Mouse (Mus musculus): ENCODE results near the gene Oxct2a. TPM values are rescaled to one million over a fixed set of nuclear protein-coding genes. Genes with fewer than 3 reads are reported as not detected.
A peak's percentile ranks its signal among the peaks of the same experiment; 100 is the strongest.
"Not testable (repeated sequence)": the region's sequence is repeated elsewhere in the genome, so short reads cannot be mapped to it uniquely, and the experiment has no call there.

Gene Oxct2a
- total RNA-seq, 2 experiments from 2014 or later, result not detected

DNA sequence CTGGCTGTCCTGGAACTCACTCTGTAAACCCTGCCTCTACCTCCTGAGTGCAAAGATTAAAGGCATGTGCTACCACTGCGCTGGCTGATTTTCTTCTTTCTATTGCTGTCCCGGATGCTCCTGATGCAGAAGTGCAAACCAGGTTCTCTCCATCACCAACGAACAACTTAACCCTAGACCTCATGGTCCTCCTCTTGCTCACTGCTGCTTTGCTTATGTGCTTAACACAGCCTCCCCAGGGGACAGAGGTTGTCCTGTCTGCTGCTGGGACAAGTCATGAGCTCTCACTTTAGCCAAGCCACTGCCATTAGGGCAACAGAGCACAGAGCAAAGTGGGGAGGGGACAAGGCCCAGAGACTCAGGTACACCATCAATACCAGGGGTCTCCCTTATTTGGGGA lies 8.9 kb downstream of the Oxct2a start:
- no peak for ATAC-seq (replicated peaks; ENCODE audit: poor library complexity)

DNA sequence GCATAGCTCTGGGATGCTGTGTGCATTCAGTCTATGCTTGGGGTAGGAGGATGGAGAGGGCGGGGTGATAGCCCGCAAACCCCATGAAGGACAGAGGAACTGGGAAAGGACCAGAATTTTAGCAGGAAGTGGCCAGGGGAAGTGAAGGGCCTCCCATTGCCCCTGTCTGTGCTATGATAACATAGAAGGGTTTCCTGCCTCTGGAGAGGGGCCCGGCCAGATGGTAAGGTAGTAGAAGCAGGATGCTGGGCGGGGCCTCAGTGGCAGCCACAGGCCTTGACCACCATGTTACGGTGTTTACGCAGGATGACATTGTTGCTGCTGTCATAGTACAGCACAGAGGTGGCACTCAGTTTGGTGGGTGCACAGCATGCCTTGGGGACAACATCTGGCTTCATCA lies 10.4 kb downstream of the Oxct2a start:
- ATAC-seq (replicated peaks; ENCODE audit: poor library complexity), result peak; percentile 83

DNA sequence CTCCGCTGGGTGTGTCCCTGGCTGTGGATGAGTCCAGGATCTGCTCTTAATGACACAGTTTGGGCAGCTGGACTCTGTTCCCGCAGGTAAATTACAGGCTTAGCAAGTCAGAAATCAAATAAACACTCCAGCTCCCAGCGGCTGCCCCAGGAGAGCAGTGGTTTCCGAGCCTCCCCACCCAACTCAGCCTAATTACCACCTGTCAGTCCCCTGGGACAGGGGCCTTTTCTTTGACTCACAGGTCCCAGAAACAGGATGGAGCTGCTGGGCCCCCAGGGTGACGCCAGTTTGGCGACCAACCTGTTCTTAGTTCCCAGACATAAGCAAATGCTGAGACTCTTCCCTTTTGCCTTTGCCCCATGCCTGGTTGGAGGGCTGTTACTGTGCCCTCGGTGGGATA lies 11.6 kb downstream of the Oxct2a start:
- no peak for ATAC-seq (replicated peaks; ENCODE audit: poor library complexity)

DNA sequence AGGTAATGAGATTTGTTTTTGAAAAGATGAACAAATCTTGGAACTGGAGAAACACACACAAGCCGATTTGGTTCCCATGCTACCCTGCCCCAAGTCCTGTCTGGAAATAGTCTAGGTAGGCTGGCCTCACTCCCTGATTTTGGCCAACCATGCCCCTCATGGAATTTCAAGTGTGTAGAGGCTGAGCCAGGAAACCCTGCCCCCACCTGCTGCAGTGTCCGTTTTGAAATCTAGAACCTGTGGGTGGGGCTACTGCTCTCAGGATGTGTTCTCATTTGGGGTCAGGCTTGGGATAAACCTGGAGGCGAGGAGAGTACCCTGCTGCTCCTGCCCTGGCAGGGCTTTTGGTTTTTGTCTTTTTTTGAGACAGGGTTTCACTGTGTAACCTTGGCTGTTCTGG lies 15.1 kb downstream of the Oxct2a start:
- ATAC-seq (replicated peaks; ENCODE audit: poor library complexity), result no peak

DNA sequence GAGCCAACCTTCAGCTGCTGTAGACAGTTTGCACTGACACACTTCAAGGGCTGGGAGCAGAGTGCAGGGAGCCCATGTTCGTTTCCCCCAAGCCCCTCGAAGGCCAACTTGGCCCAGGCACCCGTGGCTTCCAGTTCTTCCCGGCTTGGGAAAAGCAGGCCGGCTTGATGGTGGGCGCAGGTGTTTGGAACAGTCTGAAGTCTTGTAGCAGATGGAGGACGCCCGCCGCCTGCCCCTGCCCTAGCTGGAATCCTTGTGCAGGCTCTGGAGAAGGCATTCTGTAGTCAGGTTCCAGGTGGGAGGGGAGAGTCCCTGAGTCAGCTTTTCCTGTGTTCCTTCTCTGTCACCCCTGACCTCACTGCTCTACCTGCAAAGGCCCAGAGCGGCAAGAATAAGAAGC lies 16.4 kb downstream of the Oxct2a start:
- no peak for ATAC-seq (replicated peaks; ENCODE audit: poor library complexity)

DNA sequence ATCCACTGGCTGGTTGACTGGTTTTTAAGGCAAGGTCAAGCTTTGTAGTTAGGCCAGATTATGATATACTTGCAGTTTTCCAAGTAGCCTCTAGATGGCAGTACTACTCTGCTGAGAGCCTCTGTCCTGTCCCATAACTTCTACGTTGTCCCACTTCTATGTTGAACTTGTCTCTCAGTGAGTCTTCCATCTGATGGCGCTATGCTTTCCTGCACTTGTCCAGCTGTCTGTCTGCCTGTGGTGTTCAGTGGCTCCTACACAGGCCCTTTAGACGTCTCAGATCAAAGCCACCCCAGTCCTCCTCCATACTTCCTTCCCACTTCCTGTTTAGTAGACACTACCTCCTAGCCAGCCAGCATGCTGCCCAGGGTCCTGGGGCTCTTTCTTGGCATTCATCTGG lies 17.6 kb downstream of the Oxct2a start:
- ATAC-seq (replicated peaks; ENCODE audit: poor library complexity), result peak; percentile 81

DNA sequence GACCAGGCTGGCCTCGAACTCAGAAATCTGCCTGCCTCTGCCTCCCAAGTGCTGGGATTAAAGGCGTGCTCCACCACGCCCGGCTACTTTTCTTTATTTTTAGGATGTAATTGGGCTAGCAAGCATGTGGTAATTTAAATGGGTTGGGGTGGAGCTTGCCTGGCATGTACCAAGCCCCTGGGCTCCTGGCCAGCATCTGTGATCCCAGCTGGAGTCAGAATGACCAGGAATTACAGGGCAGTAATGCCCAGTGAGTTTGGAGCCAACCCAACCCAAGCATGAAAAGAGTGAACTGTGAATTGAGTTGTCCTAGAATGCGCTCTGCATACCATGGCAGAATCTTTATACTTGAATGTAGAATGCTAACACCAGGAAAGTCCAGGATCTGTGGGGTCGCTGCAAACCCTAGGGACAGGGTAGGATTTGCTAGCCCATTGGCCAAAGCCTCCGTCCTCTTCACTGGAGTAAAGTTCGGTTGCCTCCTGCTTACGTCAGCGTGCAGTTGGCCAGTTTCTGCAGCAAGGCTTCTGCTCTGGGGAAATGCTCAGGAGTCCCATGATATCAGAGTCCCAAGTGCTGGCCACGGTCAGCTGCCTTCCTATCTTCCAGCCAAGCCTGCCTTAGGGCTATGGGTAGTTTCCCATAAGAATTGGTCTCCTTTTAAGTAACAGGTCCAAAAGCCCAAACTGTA lies 24.3 kb downstream of the Oxct2a start:
- ATAC-seq (replicated peaks; ENCODE audit: poor library complexity), result no peak

DNA sequence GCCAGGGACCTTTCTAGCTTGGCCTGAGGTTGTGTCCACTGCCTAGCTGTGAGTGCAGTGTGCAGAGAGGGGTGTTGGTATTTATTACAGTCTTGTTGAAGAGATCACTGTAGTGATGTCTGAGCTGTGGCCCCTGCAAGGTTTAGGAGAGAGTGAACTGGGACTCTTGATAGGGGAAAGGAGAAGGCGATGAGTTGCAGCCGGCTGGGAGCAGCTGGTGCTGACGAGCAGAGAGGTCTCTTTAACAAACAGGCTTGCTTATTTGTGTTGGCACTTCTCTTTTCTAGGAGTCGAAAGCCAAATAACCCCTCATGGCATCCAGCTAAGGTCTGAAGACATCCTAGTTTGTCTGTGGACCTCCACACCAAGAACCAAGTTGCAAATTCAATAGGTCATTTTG lies 25.2 kb downstream of the Oxct2a start:
- ATAC-seq (replicated peaks; ENCODE audit: poor library complexity), result no peak

DNA sequence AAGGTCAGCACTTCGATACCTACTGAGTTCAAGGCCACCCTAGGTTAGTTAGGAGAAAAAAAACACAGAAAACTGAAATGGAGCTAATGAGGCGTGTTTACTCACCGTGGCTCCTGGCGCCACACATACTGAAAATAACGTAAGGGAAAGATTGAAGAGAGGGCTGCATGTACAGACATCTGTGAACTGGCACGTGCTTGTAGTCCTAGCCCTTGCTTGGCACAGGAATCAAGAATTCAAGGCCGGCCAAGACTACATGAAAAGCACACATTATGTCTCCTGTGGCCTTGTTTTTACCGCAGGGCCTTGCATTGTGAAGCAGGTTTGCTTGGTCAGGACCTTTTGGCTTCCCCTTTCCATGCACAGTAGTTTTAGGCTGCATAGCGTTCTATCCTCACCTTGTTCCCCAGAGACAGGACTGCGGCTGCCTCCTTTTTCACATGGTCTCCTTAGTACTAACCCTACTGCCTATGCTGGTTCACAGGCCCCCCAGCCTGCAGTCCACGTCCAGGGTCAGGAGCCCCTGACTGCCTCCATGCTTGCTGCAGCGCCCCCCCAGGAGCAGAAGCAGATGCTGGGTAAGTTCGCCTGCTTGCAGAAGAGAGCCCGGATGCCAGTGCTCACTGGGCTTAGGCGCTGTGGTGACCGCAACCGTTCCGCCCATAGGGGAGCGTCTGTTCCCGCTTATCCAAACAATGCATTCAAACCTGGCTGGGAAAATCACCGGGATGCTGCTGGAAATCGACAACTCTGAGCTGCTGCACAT lies 26.1 kb downstream of the Oxct2a start:
- no peak for ATAC-seq (replicated peaks; ENCODE audit: poor library complexity)

DNA sequence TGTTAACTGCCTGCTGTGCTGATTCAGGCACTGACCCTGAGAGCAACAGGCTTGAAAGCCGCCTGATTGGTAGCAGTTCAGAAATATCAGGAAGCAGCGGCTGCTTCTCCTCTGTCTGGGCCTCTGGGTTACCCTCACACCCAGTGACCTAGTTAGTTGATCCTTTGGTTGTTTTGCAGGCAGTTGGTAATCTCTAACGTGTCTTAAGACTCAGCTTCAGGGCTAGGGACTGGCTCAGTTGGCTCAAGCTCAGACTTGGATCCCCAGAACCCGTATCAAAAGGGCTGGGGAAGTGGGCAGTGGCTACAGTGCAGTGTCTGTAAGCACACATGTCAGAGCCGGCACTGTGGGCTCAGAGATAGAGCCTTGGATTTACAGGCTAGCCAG lies 27.3 kb downstream of the Oxct2a start:
- 0 out of 2 replicates have a peak, but pooled peaks have one; percentile 4 for ATAC-seq (replicated peaks; ENCODE audit: poor library complexity)

DNA sequence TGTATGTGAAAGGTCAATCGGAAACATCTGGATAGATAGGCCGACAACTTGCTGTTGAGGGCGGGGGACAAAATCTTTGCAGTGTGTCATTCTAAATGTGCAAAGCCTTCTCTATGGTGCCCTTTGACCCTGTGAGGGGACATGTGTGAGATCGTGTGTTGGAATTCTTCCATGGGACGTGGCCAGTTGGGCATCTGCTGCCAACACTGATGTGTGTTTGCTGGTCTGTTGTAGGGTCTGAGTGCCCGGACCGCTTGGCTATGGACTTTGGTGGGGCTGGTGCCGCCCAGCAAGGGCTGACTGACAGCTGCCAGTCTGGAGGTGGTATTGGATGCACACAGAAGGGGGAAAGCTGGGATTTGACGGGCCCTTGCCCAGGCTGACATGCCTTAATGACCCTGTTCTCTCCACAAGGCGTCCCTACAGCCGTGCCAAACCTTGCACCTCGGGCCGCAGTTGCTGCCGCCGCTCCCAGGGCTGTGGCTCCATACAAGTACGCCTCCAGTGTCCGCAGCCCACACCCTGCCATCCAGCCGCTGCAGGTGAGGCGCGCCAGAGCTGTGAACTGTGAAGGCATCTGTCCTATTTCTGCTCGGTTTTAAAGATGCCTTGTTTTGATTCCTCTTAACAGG lies 27.8 kb downstream of the Oxct2a start:
- no peak for ATAC-seq (replicated peaks; ENCODE audit: poor library complexity)

DNA sequence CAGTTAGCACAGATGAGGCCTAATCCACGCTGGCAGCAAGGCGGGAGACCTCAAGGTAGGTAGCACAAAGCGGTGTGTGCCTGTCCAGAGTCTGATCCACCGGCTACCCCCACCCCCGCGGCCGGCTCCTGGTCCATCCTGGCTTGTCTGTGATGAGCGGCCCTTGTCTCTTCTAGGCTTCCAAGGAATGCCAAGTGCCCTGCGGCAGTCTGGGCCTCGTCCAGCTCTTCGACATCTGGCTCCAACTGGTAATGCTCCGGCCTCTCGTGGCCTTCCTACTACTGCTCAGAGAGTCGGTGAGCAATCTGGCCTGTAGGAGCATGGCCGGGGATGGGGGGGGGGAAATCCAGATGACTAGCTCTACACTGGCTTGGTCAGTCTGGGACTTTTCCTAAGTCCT lies 28.4 kb downstream of the Oxct2a start:
- not testable (repeated sequence) for ATAC-seq (replicated peaks; ENCODE audit: poor library complexity)

DNA sequence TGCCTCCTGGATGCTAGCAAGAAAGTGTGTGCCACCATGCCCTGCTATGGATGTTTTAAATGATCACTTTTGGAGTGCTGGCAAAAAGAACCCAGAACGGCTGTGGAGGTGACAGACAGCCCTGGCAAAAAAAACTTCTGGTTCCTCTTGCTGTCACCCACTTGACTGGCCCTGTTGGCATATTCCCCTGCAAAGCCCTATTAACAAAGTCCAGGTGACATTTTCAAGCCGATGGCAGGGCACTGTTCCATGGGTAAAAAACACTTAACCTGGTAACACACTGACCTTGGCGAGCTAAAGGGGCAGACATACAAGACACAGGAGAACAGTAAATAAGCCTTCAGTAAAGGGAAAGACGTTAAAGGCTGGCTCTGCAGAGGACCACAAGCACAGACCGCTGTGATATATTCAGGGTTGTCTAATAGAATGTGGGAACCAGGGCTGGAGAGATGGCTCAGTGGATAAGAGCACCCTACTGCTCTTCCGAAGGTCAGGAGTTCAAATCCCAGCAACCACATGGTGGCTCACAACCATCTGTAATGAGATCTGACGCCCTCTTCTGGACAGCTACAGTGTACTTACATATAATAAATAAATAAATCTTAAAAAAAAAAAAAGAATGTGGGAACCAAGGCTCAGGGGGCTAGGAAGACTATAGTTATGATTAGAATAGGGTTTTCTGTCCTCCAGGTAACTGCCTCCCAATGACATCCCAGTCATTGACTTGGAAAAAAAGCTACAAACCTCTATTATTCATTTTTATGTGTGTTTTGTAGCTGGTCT lies 29.6 kb downstream of the Oxct2a start:
- ATAC-seq (replicated peaks; ENCODE audit: poor library complexity), result no peak

DNA sequence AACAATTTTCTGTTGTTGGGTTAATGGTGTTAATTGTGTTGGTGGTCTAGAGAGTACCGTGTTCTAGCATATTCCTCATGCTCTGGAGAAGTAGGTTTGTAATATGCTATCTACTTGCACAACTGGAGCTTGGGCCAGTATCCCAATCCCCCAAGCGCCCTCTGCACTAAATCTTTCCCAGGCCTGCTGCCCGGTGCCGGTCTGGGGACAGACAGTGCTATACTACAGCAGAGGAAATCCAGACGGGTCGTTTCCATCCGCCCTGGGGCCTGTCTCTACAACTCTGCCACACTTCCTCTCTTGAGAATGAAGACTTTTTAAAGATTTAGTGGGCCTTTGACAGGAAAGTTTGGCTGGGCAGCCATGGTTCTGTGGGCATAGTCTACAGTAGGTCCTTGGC lies 30.4 kb downstream of the Oxct2a start:
- ATAC-seq (replicated peaks; ENCODE audit: poor library complexity), result no peak

DNA sequence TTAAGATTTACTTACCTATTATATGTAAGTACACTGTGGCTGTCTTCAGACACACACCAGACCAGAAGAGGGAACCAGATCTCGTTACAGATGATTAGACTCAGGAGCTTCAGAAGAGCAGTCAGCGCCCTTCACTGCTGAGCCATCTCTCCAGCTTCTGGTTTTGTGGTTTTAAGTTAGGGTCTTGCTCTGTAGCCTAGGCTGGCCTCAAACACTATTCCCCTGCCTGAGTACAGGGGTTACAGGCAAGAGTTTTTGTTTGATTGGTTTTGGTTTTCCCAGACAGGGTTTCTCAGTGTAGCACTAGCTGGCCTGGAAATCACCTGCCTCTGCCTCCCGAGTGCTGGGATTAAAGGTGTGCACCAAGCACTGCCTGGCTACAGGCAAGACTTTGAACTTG lies 31.0 kb downstream of the Oxct2a start:
- no peak for ATAC-seq (replicated peaks; ENCODE audit: poor library complexity)

DNA sequence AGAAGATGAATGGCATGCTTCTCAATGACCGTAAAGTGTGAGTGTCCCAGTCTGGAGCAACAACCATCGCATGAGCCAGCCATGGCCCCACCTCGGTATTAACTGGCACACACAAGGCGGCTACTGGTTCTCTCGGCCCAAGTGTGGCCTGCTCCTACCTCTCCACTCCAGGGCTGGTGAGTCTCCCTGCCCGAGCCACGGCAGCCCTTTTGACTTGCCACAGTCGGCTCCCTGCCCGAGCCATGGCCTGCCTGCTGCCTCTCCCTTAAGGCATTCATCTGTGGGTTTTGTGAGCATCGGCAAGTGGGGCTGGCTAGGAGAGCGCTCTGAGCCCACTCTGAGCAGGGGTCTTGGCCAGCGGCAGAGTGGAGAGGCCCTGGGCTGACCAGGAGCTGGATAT lies 34.4 kb downstream of the Oxct2a start:
- no peak for ATAC-seq (replicated peaks; ENCODE audit: poor library complexity)

DNA sequence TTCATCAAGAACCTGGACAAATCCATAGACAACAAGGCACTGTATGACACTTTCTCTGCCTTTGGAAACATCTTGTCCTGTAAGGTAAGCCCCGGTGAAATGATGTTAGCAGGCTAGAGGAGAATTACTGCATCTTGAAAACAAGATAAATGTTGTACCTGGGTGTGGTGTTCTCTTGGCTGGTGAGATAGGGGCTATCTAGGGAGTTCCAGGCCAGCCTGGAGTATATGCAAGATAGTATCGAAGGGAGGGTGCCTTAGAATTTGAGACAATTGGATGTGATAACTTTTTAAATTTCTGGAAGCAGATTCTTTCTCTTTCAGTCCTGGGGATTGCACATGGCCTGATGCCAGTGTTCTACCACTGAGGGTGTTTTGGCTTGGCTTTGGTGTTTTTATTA lies 36.6 kb downstream of the Oxct2a start:
- peak; percentile 54 for ATAC-seq (replicated peaks; ENCODE audit: poor library complexity)

DNA sequence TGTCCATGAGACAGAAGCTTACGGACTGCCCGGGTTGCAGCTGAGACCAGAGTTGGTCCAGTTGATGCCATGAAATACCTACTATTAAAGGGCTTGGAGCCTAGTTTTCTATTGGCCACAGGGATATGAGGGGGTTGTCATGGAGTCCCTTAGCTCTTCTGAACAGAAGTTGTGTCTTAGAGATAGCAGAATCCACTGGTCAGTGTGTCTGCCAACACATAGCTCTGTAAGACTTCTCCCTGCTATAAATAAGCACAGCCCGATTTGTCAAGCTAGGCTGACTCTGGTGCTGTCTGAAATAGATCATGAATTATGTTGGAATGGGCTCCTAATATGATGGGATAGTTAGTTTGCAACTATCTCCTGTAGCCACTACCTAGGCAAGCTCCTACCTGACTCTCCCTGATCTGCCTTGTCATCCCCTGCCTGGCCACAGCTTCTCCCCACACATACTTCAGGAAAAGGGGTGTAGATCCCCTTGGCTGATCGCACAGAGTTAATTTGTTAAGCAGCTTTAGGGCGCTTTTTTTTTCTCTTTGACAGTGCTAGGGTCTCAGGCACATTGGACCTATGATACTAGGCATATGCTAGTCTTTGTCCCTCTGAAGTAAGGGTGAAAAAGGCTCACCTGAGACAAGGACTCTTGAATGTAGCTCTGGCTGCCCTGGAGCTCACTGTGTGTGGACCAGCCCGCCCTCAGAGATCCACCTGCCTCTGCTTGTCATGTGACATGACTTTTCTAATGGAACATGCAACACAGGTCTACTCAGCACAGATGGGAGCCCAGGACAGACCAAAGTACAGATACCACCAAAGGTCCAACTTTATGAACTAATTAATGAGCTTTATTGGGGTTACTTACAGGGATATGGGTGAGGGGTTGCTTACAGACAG lies 38.5 kb downstream of the Oxct2a start:
- no peak for ATAC-seq (replicated peaks; ENCODE audit: poor library complexity)

DNA sequence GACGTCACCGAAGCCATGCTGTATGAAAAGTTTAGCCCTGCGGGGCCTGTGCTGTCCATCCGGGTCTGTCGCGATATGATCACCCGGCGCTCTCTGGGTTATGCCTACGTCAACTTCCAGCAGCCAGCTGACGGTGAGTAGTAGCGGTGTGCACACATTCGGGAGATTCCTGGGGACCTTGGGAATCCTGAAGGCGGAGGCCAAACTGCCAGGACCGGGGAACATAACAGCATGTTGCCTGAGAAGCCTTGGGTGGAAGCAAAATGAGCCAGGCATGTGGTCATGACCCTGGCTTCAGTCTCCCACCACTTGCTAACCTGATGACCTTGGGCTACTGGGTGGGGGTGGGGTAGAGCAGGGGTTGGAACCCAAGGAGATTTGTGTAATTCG lies 39.8 kb downstream of the Oxct2a start:
- ATAC-seq (replicated peaks; ENCODE audit: poor library complexity), result not testable (repeated sequence)

DNA sequence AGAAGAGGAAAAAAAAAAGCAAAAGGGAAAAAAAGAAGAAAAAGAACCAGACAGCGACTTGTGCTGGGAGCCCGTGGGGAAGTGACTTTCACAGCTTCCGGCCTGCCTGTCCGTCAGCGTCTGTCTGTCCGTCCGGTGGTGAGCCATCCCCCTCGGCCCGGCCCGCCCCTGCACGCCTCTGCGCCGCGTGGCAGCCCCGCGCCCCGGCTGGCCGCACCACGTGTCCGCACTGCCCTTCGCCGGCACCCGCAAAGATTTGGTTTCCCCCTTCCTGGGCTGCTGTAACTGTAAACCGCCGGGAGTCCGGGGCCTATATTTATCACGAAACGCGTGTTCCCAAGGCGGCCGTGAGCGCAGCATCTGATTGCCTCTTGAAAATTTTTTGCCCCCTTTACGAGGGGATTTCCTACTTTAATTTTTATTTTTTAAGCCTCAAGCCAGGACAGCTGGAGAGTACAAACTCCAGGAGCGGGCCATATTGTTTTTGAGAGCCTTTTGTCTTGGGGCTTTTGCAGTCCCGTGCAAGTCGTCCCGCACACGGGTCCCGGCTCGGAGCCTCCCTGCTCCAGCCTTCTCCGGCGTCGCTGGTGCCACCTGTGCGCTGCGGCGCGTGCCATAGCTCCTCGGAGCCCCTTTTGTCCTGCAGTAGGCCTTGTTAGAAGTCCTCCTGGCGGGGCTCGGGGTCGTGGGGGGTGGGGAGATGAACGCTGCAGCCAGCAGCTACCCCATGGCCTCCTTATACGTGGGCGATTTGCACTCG lies 40.3 kb downstream of the Oxct2a start:
- ATAC-seq (replicated peaks; ENCODE audit: poor library complexity), result peak; percentile 25

Measured in megakaryocyte progenitor cell, adult 5-6 weeks (primary cell).